Mouse (Mus musculus) large intestine, adult 2 months (tissue): ENCODE results near the gene 4933428G20Rik. TPM values are rescaled to one million over a fixed set of nuclear protein-coding genes. Genes with fewer than 3 reads are reported as not detected.

ENCODE experiments used
- DNase-seq: peaks from one replicate; pipeline ENCODE4 v3.0.0-alpha.2; 2012; ENCODE audit warnings: low read depth, low spot score
- WGBS: fragments of 180-500 bp; shearing (Covaris S2); methylation state at CpG from one replicate; pipeline ENCODE4 v1.1.7; 2018; 5-methylcytosine and 5-hydroxymethylcytosine counted together
- polyA plus RNA-seq: library from polyadenylated mRNA; depleted of rRNA; stranded (reverse); fragments of >200 nt; gene quantifications from 2 replicates; pipeline ENCODE4 v1.2.3, GENCODE M21; 2012

The 4933428G20Rik gene
- polyA plus RNA-seq, 1 experiment: not detected

GRCm38 (mm10) chr11:97471276-97471675 lies 28.9 kb downstream of the 4933428G20Rik start:
- 84% methylated on average over 6 of the region's 6 CpGs for WGBS
- DNase-seq: no peak

GRCm38 (mm10) chr11:97469828-97470227 lies 30.3 kb downstream of the 4933428G20Rik start:
- WGBS: 85% methylated on average over 7 of the region's 7 CpGs
- DNase-seq: no peak

- DNase-seq: peak; percentile 60
- 51% methylated on average over 14 of the region's 14 CpGs for WGBS
Measured at GRCm38 (mm10) chr11:97468639-97469287, 31.4 kb downstream of the 4933428G20Rik start.

- 60% methylated on average over 10 of the region's 10 CpGs for WGBS
- no peak for DNase-seq
Measured at GRCm38 (mm10) chr11:97466444-97467160, 33.5 kb downstream of the 4933428G20Rik start.

GRCm38 (mm10) chr11:97465957-97466356 lies 34.2 kb downstream of the 4933428G20Rik start:
- WGBS: 85% methylated on average over 12 of the region's 12 CpGs

GRCm38 (mm10) chr11:97463991-97464390 lies 36.1 kb downstream of the 4933428G20Rik start:
- no peak for DNase-seq
- WGBS: 88% methylated on average over 4 of the region's 4 CpGs

More at GRCm38 (mm10) chr11:97465957-97466356, 34.2 kb downstream of the 4933428G20Rik start:
- DNase-seq: no peak

GRCm38 (mm10) chr11:97463166-97463565 lies 37.0 kb downstream of the 4933428G20Rik start:
- WGBS: 56% methylated on average over 33 of the region's 33 CpGs
- DNase-seq: no peak

GRCm38 (mm10) chr11:97462538-97462937 lies 37.6 kb downstream of the 4933428G20Rik start:
- 87% methylated on average over 6 of the region's 6 CpGs for WGBS
- DNase-seq: no peak

GRCm38 (mm10) chr11:97461307-97461820 lies 38.8 kb downstream of the 4933428G20Rik start:
- DNase-seq: no peak
- WGBS: 84% methylated on average over 3 of the region's 3 CpGs

- no peak for DNase-seq
- WGBS: 82% methylated on average over 4 of the region's 4 CpGs
Measured at GRCm38 (mm10) chr11:97457120-97457519, 43.0 kb downstream of the 4933428G20Rik start.

- DNase-seq: no peak
- WGBS: 92% methylated on average over 15 of the region's 15 CpGs
Measured at GRCm38 (mm10) chr11:97451625-97452024, 48.5 kb downstream of the 4933428G20Rik start.

- WGBS: 36% methylated on average over 10 of the region's 10 CpGs
- no peak for DNase-seq
Measured at GRCm38 (mm10) chr11:97450305-97450922, 49.7 kb downstream of the 4933428G20Rik start.

GRCm38 (mm10) chr11:97449601-97450293 lies 50.4 kb downstream of the 4933428G20Rik start:
- DNase-seq: peak; percentile 29
- WGBS: 6% methylated on average over 15 of the region's 15 CpGs

GRCm38 (mm10) chr11:97448611-97449394 lies 51.3 kb downstream of the 4933428G20Rik start:
- 89% methylated on average over 11 of the region's 11 CpGs for WGBS
- no peak for DNase-seq

- DNase-seq: no peak
- WGBS: 72% methylated on average over 7 of the region's 7 CpGs
Measured at GRCm38 (mm10) chr11:97447979-97448378, 52.2 kb downstream of the 4933428G20Rik start.

- 52% methylated on average over 4 of the region's 4 CpGs for WGBS
- no peak for DNase-seq
Measured at GRCm38 (mm10) chr11:97445999-97446511, 54.1 kb downstream of the 4933428G20Rik start.

GRCm38 (mm10) chr11:97445596-97445995 lies 54.5 kb downstream of the 4933428G20Rik start:
- WGBS: 88% methylated on average over 6 of the region's 6 CpGs
- DNase-seq: no peak

GRCm38 (mm10) chr11:97442891-97443675 lies 57.1 kb downstream of the 4933428G20Rik start:
- WGBS: 80% methylated on average over 11 of the region's 11 CpGs
- no peak for DNase-seq
